Comparison of ENCODE assay signal across 26 mouse cellular contexts in the genomic region with DNA sequence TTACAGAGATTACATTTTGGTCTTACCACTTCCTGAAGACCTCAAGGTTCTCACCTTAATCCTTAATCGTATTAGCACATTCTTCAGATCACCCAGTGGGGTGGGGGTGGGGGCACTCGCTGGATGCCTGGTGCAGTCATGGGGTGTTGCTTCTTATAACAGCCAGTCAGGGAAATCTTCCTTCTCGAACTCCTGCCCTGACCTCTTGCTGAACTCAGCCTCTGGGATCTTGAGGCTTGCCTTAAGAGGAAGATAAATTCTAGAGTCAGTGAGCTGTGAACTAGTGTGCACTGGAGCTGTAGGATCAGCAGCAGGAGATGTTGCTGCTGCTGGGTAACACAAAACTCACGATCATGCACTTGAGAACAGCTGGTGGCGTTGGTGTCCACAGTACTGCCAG.
DNase-seq lines count a peak whose midpoint lies in the region; ATAC-seq lines count a peak whose summit lies in the region.
"Had no signal": no experiment of that assay in that cellular context is flagged by ENCODE, and none has a peak within 500 bp of the region (broad histone marks: within the 10 kb centered on the region; RNA-seq: fewer than 3 reads in every experiment).

No protein-coding gene starts in this region.

- DNase-seq in embryo, embryonic 10 days (ENCODE audit: low spot score): peak; percentile 42
- DNase-seq in embryo, embryonic 9.5 days (ENCODE audit: extremely low spot score): no peak
- DNase-seq in Muller cell, postnatal 12 days (ENCODE audit: inconsistent ontology term): peak; percentile 13
- DNase-seq in kidney, postnatal 36 days: peak; percentile 32 to 35
- DNase-seq in thymus, postnatal 36 days: no peak
- DNase-seq in spleen, postnatal 14 days (ENCODE audit: low spot score in 2 of 2): no peak
- no peak for DNase-seq in testis, postnatal 10 days (ENCODE audit: low spot score)
- DNase-seq: adrenal gland, postnatal 25 days; cerebellum, adult 8-10 months; gastrocnemius, postnatal 25 days; heart, adult 18-20 months; layer of hippocampus, adult 9-11 months; liver; lung, postnatal 4 days; midbrain, embryonic 14.5 days; retina, postnatal 1 day; thymus, adult 18-20 months; thymus, postnatal 4 days had no signal

- H3K9ac ChIP-seq in kidney, embryonic 14.5 days (ENCODE audit: low read depth, low read length): no peak overlapping the region
- H3K9ac ChIP-seq: embryonic facial prominence, embryonic 13.5 days; forebrain, embryonic 15.5 days; hindbrain, embryonic 12.5 days; liver, embryonic 15.5 days; lung, embryonic 15.5 days; neural tube, embryonic 12.5 days had no signal

- no peak overlapping the region for H3K4me3 ChIP-seq in kidney, embryonic 14.5 days (ENCODE audit: low read length)
- H3K4me3 ChIP-seq: embryonic facial prominence, embryonic 13.5 days; forebrain, embryonic 15.5 days; hindbrain, embryonic 12.5 days; limb, embryonic 10.5 days; liver, embryonic 15.5 days; lung, embryonic 15.5 days; neural tube, embryonic 12.5 days had no signal

- no peaks in the 10 kb centered on the region for H3K36me3 ChIP-seq in kidney, embryonic 14.5 days (ENCODE audit: control insufficient read depth, insufficient read depth, low read length)
- H3K36me3 ChIP-seq: embryonic facial prominence, embryonic 13.5 days; forebrain, embryonic 15.5 days; hindbrain, embryonic 12.5 days; limb, embryonic 10.5 days; liver, embryonic 15.5 days; lung, embryonic 15.5 days; neural tube, embryonic 12.5 days had no signal

- peak; percentile 67 for ATAC-seq in kidney, embryonic 14.5 days (ENCODE audit: low FRiP score, low TSS enrichment)
- ATAC-seq: forebrain, embryonic 15.5 days had no signal

- no peak overlapping the region for H3K27ac ChIP-seq in kidney, embryonic 14.5 days (ENCODE audit: low read depth, low read length)
- H3K27ac ChIP-seq: embryonic facial prominence, embryonic 13.5 days; forebrain, embryonic 15.5 days; hindbrain, embryonic 12.5 days; liver, embryonic 15.5 days; lung, embryonic 15.5 days; neural tube, embryonic 12.5 days had no signal

- WGBS in kidney, embryonic 14.5 days: 8% methylated on average over 5 of the region's 5 CpGs

- no peaks in the 10 kb centered on the region for H3K27me3 ChIP-seq in kidney, embryonic 14.5 days (ENCODE audit: control insufficient read depth, insufficient read depth, low read length)
- H3K27me3 ChIP-seq: embryonic facial prominence, embryonic 13.5 days; forebrain, embryonic 15.5 days; hindbrain, embryonic 12.5 days; lung, embryonic 15.5 days; neural tube, embryonic 12.5 days had no signal

- no peaks in the 10 kb centered on the region for H3K9me3 ChIP-seq in kidney, embryonic 14.5 days (ENCODE audit: control insufficient read depth, low read length)
- H3K9me3 ChIP-seq: embryonic facial prominence, embryonic 13.5 days; forebrain, embryonic 15.5 days; hindbrain, embryonic 12.5 days; limb, embryonic 10.5 days; liver, embryonic 15.5 days; lung, embryonic 15.5 days; neural tube, embryonic 12.5 days had no signal

- H3K4me2 ChIP-seq in kidney, embryonic 14.5 days (replicated peaks; ENCODE audit: low read depth, low read length): no peak overlapping the region
- H3K4me2 ChIP-seq: embryonic facial prominence, embryonic 13.5 days; forebrain, embryonic 15.5 days; hindbrain, embryonic 12.5 days; liver, embryonic 15.5 days; lung, embryonic 15.5 days; neural tube, embryonic 12.5 days had no signal

- H3K4me1 ChIP-seq in kidney, embryonic 14.5 days (ENCODE audit: control insufficient read depth, insufficient read depth, low read length): peaks cover 40% of the 10 kb centered on the region
- H3K4me1 ChIP-seq: liver, embryonic 15.5 days had no signal

Comparison
In these comparisons a context has a peak if more than half of its experiments do, and no peak if none do; other contexts are left out.
1. DNase-seq: peak in embryo, embryonic 10 days (single experiment), Muller cell, postnatal 12 days (single experiment) and kidney, postnatal 36 days (2 of 2); none in embryo, embryonic 9.5 days (single experiment), thymus, postnatal 36 days (0 of 2), spleen, postnatal 14 days (0 of 2) and testis, postnatal 10 days (single experiment).